Mouse (Mus musculus): ENCODE data around the gene Stard5.

Stard5 gene

DNA sequence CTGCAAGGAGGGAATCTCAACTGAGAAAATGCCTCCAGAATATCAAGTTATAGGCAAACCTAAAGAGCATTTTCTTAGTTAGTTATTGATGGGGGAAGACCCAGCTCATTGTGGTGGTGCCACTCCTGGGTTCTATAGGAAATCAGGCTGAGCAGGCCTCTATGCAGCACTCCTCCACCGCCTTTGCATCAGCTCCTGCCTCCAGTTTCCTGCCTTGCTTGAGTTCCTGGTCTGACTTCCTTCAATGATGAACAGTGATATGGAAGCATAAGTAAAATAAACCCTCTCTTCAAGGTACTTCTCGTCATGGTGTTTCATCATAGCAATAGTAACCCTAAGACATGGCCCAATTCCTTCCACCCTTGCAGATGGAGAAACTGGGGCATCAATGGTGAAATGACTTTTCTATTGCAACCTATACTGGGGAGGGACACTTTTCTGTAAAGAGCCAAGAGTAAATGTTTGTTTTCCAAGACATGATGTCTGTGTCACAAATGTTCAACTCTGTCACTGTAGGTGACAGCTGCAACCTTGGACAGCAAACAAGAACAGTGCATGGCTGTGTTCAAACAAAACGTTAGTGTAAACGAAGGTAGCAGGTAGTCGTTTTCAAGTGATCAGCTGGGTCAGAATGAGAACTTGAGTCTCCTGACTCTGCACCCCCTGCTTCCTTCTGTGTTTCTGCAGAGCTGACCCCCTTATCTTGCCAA, 36.3 kb downstream of the Stard5 start:
- no peak for DNase-seq

GRCm38 (mm10) chr7:83668724-83669123, 37.0 kb downstream of the Stard5 start:
- DNase-seq, result peak; percentile 64

DNA sequence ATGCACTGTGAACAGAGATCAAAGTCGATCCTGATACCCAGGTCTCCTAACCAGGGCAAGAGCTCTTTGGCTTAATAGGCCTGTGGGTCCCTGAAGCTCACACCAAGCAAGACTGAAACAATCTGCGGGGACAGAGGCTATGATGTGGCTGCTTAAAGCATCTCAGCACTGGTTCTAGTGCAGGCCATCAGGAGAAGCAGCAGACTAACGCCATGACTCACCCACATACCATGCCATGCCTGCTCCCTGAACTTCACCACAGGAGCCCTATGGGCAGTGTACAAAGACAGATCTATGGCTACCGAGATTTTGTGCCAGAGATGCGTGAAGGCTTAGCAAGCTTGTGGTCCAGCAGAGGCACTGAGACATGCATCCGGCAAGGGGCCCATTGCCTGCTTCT, 39.8 kb downstream of the Stard5 start:
- DNase-seq, result no peak

DNA sequence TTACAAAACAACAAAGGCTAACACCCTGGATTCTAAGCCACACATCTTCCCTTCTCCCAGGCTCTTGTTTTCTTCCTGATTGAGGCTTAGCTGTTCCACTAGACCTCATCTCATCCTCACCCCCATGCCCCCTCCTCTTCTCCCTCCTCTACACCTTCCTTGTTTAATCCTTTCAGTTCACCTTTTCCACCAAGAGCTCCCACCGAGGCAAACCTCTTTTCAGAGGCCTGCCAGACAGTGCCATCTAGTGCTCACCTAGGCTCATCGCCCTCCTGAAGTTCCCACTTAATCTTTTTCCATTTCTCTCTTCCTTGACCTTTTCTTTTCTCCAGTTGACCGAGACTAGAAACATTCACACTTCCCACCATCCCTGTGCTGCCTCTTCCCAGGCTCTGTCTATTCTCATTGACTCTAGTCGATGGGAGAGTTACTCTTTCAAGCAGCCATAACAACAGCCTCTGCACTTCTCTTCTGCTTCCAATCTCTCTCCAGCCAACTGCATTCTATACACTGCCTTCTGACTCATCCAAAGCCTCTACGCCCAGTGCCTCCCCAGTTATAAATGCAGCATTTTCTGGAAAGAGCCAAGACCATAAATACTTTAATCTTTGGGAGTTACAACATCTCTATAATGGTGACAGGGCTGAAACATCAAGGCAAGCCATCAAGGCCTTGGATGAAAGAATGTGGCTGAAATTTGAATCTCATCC, 43.9 kb downstream of the Stard5 start:
- DNase-seq, result peak; percentile 71

DNA sequence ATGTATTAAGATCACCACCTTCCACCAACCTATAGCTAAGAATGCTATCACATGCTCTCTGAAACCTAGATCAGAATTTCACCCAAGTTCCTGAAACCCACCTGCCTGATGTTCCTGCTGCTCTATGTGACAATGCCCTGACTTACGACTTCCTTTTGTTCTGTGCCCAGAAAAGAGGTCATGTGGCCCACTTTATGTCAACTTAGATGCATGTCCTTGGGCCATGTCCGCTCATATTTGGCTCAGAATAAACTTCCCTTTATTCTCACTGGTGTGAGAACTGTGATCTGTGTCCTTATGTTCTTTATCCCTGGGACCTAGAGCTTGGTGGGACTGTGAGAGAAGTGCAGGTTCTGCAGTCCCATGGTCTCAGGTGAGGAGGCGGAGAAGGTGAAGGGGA, 45.5 kb downstream of the Stard5 start:
- no peak for DNase-seq

DNA sequence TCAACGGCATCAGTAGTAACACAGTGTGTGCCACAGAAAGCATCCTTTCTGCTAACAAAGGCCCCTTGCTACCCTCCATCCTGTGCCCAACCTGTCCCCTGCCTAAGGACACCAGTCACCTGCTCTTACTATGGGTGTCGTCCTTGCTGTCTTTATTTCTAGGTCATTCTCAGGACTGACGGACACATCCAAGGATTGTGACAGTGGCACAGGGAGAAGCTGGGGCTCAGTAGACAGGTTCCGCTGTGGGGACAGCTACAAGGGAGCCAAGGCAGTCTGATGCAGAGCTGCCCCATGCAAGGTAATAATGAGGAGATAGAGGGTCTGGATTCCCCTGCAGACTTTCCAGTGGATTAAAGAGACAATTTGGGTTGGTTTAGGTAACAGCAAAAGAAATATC, 46.7 kb downstream of the Stard5 start:
- no peak for DNase-seq

- DNase-seq, result no peak
Measured at GRCm38 (mm10) chr7:83682640-83683274, 51.0 kb downstream of the Stard5 start.

DNA sequence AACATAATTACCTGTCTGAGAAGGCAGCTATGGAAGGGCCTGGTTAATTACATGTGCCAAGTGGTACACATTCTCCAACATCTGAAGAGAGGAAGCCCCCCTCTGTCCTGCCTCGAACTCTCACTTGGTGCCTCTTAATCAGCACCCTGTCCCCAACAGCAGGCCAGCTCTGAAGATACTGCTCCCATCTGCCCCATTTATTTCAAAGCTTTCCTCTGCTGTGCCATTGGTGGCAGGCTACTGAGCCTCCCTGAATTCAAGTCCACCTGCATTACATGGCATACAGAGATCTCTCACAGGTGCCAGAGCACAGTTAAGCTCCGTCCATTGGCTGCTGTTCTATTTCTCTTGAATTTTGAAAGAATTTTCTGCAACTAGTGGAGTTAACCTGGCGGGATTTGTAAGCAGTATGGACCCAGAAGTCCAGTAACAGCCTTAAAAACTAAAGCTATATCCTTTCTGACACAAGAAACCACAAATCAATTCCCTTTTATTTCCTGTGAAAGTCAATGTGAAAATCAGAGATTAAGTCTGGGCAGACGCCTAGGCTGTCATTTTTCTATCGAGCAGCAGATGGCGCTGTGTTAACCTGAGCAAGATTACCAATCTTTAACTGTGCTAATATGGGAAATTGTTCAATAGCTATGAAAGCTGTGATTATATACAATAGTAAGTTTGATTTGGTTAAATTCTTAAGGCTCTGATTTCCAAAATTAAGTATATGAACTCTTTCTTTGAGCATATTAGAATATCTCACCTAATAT, 63.9 kb downstream of the Stard5 start:
- DNase-seq, result peak; percentile 52

DNA sequence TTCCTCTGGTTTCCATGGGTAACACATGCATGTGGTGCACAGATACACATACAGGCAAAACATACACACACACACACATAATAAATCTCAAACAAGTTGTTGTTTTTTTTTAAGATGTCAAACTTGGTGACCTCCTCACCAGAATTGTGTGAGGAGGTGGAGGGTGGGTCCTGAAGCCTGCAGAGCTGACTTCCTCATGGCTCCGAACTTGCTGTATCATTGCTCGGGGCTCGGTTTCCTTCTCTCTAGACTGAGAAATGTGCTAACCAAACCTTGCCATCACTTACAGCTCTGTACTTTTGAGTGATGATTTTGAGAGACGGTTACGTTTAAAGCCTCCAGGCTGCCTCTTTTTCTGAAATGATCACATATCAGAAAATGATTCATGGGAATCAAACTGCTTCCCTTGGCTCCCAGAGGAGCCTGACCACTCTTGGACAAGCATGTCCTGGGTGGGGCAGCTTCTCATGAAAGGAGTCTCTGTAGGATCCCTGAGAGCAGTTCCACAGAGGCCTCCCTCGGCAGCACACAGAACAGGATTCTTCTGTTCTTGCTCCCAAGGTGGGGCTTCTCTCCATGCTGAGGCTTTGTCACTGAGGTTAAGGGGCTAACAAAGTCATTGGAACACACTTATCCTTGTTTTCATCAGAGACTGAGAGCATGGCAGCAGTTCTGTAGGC, 67.4 kb downstream of the Stard5 start:
- no peak for DNase-seq

All from thymus, postnatal 4 days (tissue).